Mouse (Mus musculus): ENCODE data around the gene Rrp12.

DNA sequence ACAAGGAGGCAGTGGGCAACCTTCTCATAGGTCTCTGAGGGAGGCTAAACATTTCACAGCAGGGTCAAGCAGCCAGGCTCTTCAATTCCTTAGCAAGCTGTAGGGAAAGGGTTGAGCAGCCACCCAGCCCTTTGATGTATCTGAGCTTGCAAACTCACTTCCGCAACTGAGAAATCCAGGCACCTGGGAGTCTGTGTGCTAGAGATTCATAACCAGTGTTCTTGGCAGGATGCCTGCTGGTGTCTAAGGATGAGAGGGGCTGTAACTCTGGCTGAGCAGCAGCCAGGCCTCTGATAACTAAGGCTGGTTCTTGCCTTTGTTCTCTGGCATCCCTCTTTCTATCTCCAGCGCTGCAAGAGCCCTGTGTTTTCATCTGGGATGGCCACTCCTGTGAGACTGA lies 5.7 kb upstream of the Rrp12 start:
- TF ChIP-seq CTCF (IDR thresholded peaks at IDR 0.05; ENCODE audit: low read depth): no peak
- no peak for TF ChIP-seq EP300 (IDR thresholded peaks at IDR 0.05; ENCODE audit: low read depth)
